Mouse (Mus musculus): Measurements from ENCODE around the gene Haus2.
"Not testable (repeated sequence)": the region's sequence is repeated elsewhere in the genome, so short reads cannot be mapped to it uniquely, and the experiment has no call there.

The Haus2 gene

DNA sequence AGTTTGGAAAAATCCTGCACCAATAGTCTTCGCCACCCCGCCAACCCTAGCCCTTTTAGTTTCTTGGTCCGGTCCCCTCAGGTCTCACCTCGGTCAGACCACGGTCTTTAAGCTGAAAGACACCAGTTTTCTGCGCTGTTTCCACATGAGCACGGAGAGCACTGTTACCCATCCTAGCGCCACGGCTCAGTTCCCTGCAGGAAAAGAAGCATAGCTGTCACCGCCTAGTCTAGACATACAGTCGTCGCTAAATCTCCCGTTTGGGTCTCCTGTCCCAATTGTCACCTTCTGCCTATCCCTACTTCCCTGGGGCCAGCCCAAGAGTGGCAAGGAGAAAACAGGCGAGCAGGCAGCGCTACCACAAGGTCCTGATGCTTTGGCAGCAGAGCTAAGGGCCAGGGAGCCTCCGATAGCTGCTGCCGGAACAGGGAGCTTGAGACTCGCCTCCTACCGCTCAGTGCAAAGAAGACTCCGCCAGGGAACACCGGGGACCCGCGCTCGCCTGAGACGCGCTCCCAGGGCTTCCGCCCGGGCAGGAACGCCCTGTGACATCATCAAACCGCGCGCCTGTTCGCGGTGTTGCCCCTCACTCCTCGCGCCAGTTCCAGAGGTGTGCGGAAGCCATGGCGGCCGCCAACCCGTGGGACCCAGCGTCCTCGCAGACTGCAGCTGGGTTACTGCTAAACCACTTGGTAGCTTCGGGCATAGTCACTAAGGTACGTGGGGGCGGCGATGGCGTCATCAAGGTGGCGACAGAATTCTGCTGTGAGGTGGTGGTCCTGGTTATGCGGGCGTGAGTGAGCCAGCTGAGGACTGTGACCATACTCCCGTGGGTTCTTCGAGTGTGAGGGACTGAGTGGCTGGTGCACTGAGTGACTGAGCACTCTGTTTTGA, at the start of gene Haus2, which contains the start of gene Lrrc57:
TSS of gene Haus2 (plus strand) at position 554 of the 894 bp plus-strand sequence.
TSS of gene Lrrc57 (minus strand) at position 691 of the 894 bp plus-strand sequence.
- DNase-seq (ENCODE audit: low spot score in 2 of 2) = peak; percentile 86 to 88

DNA sequence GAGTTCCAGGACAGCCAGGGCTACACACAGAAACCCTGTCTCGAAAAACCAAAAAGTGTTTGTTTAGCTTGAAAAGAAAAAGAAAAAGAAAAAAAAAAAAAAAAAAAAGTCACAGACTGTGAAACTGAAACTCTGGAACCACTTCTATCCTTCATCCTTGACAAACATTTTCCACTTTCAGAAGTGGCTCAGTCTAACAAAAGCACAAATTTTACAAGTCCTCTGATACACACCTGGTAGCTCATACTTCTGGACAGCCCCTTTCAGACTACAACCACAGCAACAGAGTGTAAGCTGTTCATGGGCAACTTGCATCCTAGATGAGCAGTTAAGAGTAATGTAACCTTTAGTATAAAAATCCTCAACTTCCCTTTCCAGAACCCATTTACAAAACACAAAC, 47.7 kb upstream of the Haus2 start:
- DNase-seq (ENCODE audit: low spot score in 2 of 2) = no peak

DNA sequence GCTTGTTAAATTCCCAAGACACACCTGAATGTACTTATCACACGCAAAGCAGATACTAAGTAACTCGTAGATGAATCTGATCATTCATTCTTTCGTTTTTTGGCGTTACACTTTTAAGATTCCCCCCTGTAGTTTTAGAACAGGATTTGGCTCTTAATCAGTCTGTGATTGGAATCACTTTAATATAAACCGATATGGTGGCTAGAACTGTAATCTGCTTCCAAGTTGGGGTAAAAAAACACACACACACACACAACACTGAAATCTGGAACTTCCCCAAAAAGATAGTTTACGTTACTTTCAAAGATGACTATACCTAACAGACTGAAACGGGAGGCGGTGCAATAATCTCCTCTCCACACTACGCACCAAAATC, 46.3 kb upstream of the Haus2 start:
- no peak for DNase-seq (ENCODE audit: low spot score in 2 of 2)

DNA sequence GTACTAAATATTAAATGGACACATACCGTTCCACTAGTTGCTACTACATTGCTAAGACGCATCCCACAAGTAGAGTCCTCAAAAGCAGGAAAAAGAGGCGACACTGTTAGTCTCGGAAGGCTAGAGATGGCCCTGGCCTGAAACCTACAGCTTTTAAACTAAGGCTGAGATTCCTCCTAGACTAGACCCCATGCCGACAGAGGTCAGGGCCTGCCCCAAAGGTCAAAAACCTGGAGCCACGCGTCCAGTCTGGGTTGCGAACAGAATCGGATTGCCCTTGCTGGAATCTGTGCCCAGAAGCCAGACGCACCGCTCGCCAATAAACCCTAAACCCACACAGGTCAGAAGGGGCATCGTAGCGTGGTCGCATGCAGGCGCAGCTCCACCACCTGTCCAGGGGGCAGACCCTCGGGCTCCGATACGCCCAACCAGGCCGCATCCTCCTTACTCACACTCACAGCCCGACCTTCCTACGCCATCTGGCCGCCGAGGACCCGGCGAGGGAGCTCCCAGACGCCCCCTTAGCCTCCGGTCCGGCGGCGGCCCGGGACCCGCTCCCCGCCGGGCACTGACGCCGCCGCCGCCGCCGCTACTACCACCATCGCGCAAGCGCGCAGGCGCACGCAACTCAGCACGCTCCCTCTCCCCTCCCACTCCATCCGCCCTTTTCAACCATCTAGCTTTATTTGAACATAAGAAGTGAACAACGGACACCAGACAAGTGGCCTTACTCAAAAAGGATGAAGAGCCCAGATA, 45.8 kb upstream of the Haus2 start, which contains the start of gene Zfp106:
TSS of gene Zfp106 (minus strand) at position 609 of the 756 bp plus-strand sequence.
- peak; percentile 75 to 86 for DNase-seq (ENCODE audit: low spot score in 2 of 2)

DNA sequence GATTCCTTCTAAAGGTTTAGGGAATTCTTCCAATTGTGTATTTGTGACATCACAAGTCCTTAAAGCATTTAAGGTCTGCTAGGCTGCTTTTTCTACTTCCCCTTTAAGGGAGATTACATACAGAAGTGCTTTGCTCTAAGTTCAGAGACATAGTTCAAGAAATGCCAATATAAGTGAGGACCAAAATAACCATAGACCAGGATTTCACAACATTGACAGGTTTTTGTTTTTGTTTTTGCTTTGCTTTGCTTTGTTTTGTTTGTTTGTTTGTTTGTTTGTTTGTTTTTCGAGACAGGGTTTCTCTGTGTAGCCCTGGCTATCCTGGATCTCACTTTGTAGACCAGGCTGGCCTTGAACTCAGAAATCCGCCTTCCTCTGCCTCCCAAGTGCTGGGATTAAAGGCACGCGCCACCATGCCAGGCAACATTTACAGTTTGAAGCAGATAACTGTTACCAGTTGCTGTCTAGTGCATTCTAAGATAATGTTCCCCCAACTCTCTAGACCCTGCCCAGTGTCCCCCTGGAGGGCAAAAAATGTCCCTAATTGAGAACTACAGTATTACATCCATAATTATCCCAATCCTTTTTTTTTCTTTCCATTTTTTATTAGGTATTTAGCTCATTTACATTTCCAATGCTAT, 44.5 kb upstream of the Haus2 start:
- not testable (repeated sequence) for DNase-seq (ENCODE audit: low spot score in 2 of 2)

DNA sequence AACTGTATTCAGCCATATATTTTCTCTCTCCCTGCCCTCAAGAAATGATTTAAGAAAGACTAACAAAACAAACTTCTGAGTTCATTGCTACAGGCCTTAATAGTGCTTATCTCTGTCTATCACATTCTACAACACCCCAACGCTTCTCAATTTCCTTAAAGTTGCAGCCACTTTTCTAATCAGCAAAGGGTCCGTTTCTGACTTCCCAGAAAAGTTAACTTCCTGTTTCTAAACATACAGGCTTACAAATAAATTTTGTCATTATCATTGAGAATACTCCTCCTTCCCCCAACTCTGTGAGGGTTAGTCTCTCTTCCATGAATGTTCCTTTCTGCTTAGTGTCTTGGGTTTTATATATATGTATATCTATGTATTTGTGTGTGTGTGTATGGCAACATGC, 43.8 kb upstream of the Haus2 start:
- no peak for DNase-seq (ENCODE audit: low spot score in 2 of 2)

DNA sequence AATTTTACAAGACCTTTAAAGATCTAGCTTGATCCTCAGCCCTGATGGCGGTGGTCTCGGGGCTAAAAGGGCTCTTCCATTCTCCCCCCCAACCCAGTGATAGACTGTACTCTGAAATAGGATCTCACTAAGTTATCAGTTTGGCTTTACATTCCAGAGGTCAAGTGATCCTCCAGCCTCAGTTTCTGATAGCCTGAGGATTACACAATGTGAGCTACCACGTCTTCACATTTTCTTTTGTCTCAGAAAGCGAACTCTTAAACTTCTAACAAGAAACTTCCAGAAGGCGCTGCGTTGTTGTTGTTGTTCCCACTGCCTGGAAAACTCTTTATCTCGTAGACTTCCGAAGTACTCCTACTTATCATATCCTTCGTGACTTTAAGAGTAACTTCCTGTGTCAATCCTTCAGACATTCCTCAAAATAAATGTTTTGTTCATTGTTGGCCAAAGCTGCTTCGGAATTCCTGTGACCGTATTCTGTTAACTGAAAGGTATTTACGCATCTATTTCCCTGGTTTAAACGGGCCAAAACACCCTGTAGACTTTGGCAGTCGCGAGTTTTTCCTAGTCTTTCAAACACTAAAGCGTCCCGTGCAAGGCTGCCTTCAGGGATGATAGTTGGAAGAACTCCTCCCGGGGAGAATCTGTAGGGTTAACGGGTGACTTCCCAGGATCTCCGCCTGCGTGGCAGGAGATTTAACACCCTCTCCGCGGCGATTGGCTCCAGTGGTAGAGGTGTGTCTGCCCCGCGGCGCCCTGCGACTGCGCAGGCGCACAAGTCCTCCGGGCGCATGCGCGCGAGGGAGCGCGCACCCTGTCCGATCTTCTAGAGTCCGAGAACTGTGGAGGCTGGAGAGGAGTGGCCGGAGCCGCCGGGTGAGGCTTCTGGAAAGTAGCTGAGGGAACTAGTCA, 42.0 kb upstream of the Haus2 start, which contains the start of gene Snap23:
TSS of gene Snap23 (plus strand) at position 786 of the 912 bp plus-strand sequence.
- DNase-seq (ENCODE audit: low spot score in 2 of 2) = peak; percentile 93 to 96

DNA sequence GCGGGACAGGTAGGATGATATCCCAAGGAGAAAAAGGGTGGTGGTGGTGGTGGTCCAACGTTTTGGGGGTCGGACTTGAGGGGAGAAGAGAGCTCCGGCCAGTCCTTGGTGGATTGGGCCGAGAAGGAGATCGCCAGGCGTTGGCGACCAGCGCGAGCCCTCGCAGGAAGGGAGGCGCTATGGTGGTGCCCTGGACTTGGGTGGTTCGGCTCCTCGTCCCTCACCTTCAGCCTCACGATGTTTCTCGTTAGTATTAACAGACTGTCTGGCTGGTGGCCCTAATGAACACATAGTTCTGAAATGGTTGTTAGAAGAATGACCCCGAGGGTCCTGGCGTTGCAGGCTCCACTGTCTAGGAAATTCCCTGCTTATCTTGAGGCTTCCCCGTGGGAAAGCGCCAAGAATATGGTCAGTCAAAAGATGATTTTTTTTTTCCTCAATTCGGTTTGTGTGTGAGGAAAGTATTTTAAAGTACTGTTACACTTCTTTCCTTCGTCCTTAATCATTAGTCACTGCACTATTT, 41.3 kb upstream of the Haus2 start:
- DNase-seq (ENCODE audit: low spot score in 2 of 2) = no peak

DNA sequence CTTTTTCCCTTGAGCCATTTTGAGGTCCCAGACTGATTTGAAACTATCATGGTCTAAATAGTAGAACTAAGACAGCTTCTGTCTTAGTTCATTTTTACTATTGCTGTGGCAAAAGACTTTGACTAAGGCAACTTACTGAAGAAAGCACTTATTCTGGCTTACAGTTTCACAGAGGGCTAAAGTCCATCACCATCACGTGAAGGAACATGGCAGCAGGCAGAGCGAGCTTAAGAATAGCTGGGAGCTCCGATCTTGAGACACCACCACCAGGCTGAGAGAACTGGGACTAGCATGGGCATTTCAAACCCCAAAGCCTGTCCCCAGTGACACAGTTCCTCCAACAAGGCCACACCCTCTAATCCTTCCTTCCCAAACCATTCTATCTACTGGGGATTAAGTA, 38.1 kb upstream of the Haus2 start:
- no peak for DNase-seq (ENCODE audit: low spot score in 2 of 2)

DNA sequence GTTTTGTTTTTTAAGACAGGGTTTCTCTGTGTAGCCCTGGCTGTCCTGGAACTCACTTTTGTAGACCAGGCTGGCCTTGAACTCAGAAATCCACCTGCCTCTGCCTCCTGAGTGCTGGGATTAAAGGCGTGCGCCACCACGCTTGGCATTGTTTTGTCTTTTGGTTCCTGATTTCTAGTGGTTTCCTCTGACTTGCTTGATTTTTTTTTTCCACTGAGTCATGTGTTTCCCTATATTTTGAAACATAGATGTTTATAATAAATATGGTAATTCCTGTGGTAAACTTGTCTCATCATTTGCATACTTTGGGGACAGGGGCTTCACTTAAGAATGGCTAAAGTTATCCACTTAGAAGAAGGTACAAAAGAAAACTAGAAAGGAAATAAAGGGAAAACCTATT, 37.0 kb upstream of the Haus2 start:
- DNase-seq (ENCODE audit: low spot score in 2 of 2) = not testable (repeated sequence)

DNA sequence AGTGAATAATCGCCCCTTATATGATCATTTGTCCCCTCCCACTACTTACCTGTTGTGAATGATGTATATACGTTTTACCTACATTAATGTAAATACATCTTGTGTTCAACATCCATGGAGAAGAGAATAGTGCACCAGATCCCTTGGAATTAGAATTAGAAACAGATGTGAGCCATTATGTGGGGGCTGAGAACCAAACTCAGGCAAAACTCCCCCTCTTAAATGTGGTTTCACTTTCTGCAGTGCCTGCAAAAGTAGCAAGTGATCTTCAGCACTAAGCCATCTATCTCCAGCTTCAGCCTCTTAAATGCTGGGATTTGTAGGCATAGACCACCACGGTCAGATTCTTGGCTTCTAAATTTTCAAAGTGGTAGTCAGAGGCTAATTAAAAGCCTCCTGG, 34.1 kb upstream of the Haus2 start:
- no peak for DNase-seq (ENCODE audit: low spot score in 2 of 2)

DNA sequence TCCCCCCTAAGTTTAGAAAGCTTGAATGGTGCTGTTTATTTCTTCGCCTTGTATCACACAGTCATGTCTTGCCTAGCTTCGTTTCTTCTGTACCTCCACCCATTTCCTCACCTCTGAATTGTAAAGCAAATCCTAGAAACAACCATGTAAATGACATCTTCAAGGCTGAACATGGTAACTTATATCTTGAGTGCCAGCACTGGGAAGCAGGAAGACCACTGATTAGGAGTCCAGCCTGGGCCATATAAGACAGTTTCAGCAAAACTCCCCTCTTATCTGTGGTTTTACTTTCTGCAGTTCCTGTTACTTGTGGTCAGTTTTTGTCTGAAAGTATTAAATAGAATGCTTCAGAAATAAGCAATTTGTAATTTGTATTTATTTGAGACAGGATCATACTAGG, 33.2 kb upstream of the Haus2 start:
- DNase-seq (ENCODE audit: low spot score in 2 of 2) = no peak

DNA sequence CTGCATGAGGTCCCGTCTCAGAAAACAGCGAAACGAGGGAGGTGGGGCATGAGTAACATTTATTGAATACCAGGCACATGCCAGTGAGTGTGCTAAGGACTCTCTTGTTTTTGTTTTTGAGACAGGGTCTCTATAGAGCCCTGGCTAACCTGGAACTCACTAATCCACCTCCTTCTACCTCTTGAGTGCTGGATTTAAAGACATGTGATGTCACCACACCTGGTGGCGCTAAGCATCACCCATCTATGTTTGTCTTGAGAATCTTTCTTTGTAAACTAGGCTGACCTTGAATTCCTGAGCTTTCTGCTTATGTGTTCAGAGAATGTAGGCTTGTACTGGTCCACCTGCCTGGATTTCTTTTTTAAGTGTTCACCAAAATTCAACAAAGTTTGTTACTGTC, 31.4 kb upstream of the Haus2 start:
- no peak for DNase-seq (ENCODE audit: low spot score in 2 of 2)

DNA sequence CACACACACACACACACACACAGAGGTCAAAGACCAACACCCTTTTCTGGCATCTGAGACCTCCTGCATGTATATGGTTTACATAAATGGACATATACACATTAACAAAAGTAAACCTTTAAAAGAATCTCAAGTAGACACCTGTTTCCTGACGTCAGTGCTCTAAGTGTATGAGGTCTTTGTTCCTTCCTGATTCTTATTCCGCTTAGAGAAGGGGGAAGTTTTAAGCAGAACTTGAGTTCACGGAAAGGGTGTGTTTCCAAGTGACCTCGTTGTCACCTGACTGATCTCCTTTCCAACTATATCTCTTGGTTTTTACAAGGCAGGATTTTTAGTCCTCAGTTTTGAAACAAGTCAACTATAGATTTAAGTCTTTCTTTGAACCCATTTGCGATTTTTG, 30.9 kb upstream of the Haus2 start:
- DNase-seq (ENCODE audit: low spot score in 2 of 2) = no peak

DNA sequence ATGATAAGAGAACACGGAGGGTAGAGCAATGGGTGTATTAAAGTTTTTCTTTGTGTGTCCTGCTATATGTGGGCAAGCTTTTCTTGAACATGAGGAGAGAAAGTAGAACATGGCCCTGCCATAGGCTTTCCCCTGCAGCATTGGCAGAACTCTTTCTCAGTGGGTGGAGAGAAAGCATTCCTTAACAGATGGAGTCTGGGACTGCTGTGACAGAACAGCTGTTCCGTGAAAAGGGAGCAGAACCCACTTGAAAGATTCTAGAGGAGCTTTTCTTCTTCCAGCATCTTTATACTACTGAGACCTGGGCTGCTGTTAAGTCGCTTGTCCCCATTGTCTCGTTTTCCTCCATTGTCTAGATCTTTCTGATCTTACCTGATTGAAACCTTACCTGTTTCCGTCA, 19.4 kb upstream of the Haus2 start:
- DNase-seq (ENCODE audit: low spot score in 2 of 2) = no peak

DNA sequence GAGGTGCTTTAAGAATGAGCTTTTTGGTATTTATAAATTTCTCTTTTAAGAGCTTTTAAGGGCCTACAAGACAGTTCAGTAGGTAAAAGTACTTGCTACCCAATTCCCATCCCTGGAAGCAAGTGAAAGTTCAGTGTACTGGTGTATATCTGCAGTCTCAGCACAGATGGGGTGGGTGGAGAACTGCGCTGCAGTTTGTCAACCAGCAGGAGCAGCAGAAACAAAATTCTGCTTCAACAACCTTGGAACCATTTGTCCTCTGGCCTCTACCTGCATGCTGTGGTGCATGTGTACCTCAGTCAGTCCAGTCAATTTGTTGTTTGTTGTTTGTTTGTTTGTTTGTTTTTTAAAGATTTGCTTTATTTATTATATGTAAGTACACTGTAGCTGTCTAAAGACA, 17.0 kb upstream of the Haus2 start:
- no peak for DNase-seq (ENCODE audit: low spot score in 2 of 2)

DNA sequence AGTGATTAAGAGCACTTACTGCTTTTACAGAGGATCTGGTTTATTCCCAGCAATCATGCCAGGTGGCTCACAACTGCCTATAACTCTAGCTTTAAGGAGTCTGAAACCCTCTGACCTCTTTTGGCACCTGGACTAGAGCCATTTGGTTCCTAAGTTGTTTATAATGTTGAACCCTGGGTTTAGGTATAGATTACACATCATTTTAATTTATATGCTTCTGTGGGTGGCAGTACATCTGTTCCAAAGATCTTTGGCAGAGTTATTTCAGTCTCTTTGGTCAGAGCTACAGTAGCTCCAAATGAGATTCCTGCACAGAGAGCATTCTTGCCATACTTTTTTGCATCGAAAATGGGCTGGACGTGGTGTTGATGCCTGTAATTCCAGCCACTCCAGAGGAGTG, 11.4 kb upstream of the Haus2 start:
- no peak for DNase-seq (ENCODE audit: low spot score in 2 of 2)

DNA sequence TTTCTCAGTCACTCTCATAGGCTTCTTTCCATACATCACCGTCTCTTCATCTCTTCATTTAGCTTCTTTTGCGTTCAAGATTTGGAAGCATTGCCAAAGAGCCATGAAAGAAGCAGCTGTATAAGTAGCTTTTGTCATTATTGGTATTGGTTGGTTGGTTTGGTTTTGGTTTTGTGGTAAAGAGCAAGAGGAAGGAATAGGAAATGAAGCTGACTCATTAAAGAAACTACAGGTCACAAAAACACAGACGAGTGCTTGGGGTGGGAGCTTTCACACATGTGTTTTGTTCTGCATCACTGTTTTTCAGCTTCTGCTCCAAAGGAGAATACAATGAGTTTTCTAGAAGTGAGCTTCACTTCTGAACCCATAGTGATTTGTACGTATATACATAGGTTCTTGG, 9.7 kb upstream of the Haus2 start:
- no peak for DNase-seq (ENCODE audit: low spot score in 2 of 2)

DNA sequence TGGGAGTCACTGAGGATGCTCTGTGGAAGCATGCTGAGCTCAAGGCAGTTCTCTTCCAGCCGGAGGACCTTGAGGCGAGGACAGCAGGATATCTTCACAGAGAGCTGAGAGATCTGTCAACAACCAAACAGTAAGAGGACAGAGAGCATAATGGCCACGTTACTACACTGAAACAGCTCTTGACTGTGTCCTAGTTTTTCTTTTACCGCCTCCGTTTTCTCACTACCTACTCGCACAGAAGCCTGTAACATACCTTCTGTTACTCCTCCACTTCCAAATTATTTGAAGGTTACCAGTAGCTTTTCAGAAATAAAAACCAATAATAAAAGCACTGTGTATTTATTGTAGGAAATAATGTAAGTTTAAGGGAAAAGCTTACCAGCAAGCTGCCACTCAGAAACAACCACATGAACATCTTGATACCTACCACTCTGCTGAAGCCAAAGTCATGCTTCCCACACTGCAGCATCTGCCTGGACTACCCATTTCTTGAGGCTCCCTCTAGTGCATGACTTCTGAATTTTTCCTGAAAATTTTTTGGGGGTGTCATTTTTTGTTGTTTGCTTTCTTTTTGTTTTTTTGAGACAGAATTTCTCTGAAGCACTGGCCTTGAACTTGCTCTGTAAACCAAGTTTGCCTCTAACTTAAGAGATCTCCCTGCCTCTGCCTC, 3.0 kb upstream of the Haus2 start:
- DNase-seq (ENCODE audit: low spot score in 2 of 2) = no peak
